Mouse (Mus musculus): Measurements from ENCODE around the gene Rgcc.

DNA sequence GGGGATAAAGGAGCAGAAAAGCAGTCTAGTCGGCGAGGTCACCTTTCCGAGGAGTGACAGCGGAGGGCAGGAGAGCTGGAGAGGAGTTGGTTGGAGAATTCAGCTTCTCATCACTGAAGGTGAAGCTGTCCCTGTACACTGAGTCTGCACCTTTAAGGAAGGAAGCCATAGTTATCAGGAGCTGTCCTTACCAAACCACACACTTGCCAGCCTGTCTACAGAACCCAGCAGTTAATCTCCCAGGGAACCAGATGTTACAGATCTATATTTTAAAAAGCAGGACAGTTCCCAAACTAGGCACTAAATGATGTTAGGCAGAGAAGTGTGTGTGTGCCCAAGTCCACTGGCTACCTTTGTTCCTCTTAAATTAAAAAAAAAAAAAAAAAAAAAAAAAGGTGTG, 9.8 kb downstream of the Rgcc start:
- TF ChIP-seq CTCF (IDR thresholded peaks at IDR 0.05; ENCODE audit: borderline replicate concordance, insufficient read depth, low read depth, low read length): no peak
- no peak for TF ChIP-seq POLR2A (IDR thresholded peaks at IDR 0.05; ENCODE audit: borderline replicate concordance, insufficient read depth, low read length)
